Mouse (Mus musculus) heart, adult 2 months (tissue): ENCODE results near the gene Smu1.
"Not testable (repeated sequence)": the region's sequence is repeated elsewhere in the genome, so short reads cannot be mapped to it uniquely, and the experiment has no call there.

Experiments
- CTCF ChIP-seq: fragments of 200-600 bp; IDR thresholded peaks from 2 replicates; pipeline ENCODE4 v1.8.1; 2022; ENCODE audit warnings: antibody characterized with exemption, mild to moderate bottlenecking, moderate library complexity
- POLR2A ChIP-seq: fragments of 200-500 bp; IDR thresholded peaks from 2 replicates; pipeline ENCODE4 v1.6.1; 2011; ENCODE audit warnings: mild to moderate bottlenecking, low read depth, low read length, control low read depth; ENCODE audit not compliant: insufficient read depth

DNA sequence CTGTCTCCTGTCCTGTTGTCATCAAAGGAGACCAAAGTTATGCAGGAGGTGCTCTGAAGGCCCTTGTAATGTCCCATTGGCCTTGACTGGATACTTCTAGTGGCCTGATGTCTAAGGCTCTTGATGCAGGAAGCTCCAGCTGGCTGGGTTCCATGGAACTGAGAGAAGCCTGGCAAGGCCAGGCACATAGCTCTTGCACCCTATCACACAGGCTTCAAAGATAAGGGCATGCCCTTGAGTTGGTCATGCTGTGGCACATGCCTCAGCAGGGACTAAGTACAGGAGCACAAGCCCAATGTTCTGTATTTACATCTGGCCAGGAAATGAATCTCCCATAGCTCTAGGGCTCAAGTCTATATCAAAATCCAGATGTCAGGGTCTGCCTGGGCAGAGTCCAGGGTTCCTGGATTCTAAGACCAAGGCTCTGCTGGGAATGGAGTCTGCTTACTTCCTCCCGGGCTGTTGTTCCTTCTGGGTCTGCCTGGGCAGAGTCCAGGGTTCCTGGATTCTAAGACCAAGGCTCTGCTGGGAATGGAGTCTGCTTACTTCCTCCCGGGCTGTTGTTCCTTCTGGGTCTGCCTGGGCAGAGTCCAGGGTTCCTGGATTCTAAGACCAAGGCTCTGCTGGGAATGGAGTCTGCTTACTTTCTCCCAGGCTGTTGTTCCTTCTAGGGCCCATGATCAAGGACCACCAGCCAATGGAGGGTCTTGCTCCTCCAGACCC, 41.3 kb upstream of the Smu1 start:
- TF ChIP-seq CTCF, POLR2A: not testable (repeated sequence)
